Mouse (Mus musculus) layer of hippocampus, adult 8-10 months (tissue): ENCODE measurements around the gene Cdiptos. TPM values are rescaled to one million over a fixed set of nuclear protein-coding genes. Genes with fewer than 3 reads are reported as not detected.

Experiments used
- DNase-seq, 2 experiments: peaks; one replicate each; pipeline ENCODE4 v3.0.0; 2022; ENCODE audit warnings: low spot score in 2 of 2
- total RNA-seq, 4 experiments: library from RNA; stranded (reverse); gene quantifications; 2 replicates each; pipeline ENCODE4 v1.2.4; 2022

The Cdiptos gene
- total RNA-seq, 4 experiments from 2014 or later: 1.0 TPM; not detected in 3

GRCm38 (mm10) chr7:126978841-126979240, 2.9 kb upstream of the Cdiptos start:
- no peak for DNase-seq

DNA sequence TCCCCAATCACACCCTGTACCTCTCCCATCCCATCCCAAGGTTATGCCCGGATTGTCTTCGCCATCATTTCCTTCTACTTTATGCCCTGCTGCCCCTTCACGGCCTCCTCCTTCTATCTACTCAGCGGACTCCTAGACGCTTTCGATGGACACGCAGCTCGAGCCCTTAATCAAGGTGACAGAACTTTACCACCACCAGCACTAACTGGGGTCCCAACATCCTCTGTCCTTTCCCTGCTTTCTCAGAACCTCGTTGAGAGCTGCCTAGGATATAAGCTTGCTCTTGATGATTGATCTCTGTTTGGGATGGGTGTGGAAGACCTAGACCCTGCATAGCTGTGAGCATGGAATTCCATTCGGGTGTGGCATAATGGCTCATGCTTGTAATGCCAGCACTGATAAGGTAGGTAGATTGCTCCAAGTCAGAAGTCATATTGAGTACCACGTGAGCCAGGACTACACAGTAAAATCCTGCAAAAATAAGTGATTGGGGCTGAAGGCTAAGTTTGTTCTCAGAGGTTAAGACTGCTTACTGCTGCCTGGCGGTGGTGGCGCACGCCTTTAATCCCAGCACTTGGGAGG, 1.1 kb upstream of the Cdiptos start:
- no peak for DNase-seq

DNA sequence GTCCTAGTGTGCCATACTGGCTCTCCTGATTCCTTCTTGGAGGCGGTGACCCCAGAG, 177 bp downstream of the Cdiptos start, which contains the start of gene Cdipt:
TSS of gene Cdipt (plus strand) at position 22 of the 57 bp plus-strand sequence.
- DNase-seq: no peak

GRCm38 (mm10) chr7:126975493-126975892, 405 bp downstream of the Cdiptos start:
- no peak for DNase-seq

DNA sequence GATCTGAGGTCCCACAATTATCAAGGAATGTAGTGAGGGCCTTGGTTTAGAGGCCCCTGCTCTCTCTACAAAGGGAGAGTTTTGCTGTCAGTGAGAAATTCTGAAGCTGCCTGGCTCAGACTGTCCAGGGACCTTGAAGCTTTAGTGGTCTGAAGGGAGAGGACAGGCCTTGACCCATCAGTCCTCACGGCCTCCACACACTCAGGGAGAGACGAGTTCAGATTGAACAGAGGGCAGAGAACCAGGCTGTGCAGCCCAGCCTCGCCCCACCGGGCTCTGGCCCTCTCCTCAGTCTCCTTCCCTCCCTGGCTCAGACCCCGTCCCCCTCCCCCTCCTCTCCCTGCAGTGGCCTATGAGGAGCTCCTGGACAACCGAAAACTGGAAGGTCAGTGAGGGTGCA, 8.5 kb downstream of the Cdiptos start:
- no peak for DNase-seq

DNA sequence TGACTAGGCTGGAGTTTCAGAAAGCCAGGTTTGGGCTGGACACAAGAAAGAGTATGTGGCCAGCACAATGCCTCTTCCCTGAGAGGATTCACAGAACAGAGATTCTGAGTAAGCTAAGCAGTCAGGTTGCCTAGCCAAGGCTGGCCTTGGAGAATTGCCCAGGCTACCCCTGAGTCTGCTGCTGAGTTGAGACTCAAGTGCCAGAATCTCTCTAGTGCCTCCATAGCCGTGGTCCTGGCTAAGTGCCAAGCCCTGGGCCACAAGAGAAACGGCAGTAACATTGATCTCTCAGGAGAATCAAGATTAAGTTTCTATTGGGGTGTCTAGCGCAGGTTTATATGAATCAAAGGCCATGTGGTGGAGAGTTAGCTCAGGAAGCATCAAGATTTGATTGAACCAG, 10.3 kb downstream of the Cdiptos start:
- no peak for DNase-seq

DNA sequence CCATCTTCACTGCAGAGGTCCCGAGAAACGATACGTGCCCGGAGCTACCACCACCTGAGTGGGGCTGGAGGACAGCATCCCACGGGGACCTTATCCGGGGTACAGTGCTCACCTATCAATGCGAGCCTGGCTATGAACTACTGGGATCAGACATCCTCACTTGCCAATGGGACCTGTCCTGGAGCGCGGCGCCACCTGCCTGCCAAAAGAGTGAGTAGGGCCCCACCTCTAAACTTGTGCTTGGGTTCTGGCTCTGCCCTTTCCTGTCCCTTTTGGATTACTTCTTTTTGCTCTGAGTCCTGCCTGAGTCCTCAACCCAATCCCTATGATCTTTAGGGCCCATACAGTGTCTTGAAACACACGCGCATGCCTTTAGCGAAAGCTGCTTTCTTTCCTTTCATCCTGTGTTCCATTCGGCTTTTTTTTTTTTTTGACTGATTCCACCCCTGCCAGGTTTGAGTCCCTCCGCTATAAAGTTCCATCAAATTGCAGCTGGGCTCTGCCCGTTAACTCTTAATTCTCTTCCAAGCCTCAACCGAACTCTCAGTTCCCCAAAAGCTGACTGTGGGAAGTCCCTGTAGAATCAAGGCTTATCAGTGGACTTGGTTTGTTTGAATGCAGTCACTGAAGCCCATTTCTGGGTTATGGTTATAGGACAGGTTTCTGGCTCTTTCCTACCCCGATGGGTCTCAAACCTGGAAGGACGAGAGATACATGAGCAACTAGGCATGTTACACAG, 12.2 kb downstream of the Cdiptos start:
- no peak for DNase-seq

- no peak for DNase-seq
These were observed 13.9 kb downstream of the Cdiptos start for GRCm38 (mm10) chr7:126961965-126962364.

GRCm38 (mm10) chr7:126961095-126961494, 14.8 kb downstream of the Cdiptos start:
- peak; percentile 43 to 54 for DNase-seq

- no peak for DNase-seq
These were observed 16.1 kb downstream of the Cdiptos start for GRCm38 (mm10) chr7:126959780-126960179.

- no peak for DNase-seq
These were observed 20.8 kb downstream of the Cdiptos start for GRCm38 (mm10) chr7:126955125-126955524.

- no peak for DNase-seq
These were observed 23.3 kb downstream of the Cdiptos start for GRCm38 (mm10) chr7:126952646-126953045.

DNA sequence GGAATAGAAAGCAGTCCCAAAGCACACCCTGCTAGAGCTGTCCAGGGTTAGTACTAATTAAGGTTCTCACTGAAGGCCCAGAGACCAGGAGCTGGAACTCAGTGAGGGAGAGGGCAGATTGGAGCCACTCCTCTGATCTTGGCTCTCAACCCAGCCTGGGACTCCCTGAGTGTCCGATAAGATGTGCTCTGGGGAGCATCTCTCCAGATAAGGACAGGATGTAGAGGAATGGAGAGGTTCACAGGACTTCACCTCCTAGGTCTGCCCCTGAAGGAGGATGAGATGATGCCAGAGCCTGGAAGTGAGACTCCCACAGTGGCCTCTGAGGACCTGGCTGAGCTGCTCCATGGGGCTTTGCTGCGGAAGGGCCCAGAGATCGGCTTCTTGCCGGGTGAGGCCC, 24.2 kb downstream of the Cdiptos start:
- no peak for DNase-seq

DNA sequence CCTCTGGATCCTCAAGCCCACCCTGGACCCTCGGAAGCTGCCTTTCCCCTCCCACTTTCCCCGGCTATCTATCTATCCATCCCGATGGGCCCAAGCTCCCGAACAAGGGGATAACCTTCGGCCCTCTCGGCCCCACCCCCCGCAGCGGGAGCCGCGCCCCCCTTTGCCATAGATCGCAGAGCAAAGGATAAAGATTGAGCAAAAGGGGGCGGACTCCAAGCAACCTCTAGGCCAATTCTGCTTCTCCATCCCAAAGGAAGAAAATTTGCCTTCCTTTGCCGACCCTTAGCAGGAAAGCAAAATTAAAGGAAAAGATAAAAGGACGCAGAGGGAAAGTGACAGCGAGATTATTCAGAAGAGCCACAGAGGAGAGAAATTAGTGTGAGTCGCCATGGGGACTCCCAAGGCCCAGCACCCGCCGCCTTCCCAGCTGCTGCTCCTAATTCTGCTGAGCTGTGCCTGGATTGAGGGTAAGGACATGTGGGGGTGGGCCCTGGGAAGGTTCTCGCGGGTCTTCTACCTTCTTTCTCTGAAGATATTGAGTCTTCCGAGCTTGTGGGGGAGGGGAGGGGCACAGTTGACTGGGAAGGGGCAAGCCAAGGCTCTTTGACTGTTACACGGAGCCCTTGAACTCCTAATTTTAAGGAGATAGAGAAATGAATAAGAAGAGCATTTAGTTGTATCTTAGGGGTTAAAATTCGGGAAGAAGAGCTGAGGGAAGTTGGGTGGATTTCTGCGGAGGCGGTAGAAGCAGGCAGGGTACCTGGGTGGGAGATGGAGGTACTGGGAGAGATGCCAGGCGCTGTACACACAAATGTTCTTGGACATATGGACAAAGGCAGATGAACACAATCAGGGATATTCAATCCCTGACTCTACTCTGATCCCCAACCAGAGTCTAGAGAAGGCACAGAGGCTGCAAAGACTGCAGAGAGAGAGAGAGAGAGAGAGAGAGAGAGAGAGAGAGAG, 25.0 kb downstream of the Cdiptos start:
- DNase-seq: no peak

GRCm38 (mm10) chr7:126949793-126950646, 25.9 kb downstream of the Cdiptos start, which contains the start of gene Sez6l2:
Gene Sez6l2, plus strand, starts transcription at chr7:126950563.
- peak; percentile 77 to 83 for DNase-seq

- DNase-seq: peak; percentile 52 to 65
These were observed 26.5 kb downstream of the Cdiptos start, which contains the start of gene Asphd1 for GRCm38 (mm10) chr7:126949403-126949792. Gene Asphd1, minus strand, starts transcription at chr7:126949582.

- no peak for DNase-seq
These were observed 27.3 kb downstream of the Cdiptos start for GRCm38 (mm10) chr7:126948626-126949025.

- no peak for DNase-seq
These were observed 29.4 kb downstream of the Cdiptos start for GRCm38 (mm10) chr7:126946530-126946929.

GRCm38 (mm10) chr7:126941801-126942200, 34.1 kb downstream of the Cdiptos start:
- peak; percentile 54 to 57 for DNase-seq

GRCm38 (mm10) chr7:126941171-126941570, 34.7 kb downstream of the Cdiptos start:
- DNase-seq: no peak

DNA sequence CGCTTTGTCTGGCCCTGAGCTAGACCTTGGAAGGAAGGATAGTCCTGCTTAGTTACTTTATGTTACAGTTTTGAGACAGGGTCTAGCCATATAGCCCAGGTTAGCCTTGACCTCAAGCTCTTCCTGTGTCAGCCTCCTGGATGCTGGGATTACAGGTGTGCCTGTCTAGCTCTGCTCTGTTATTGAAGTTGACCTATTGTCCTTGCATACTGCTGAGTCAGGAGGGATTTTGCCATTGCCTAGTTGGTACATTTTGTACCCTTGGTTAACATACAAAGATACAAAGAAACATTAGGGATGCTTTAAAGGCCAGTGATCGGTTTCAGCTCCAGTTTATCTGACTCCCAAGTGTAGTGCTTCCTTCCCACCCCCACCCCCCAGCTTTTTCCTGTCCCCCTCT, 43.2 kb downstream of the Cdiptos start:
- DNase-seq: no peak
